Comparison of ENCODE assay signal across 8 mouse cellular contexts in genomic region chr10:75106940-75107381, GRCm38 (mm10). TPM values are rescaled to one million over a fixed set of nuclear protein-coding genes. Genes with fewer than 3 reads are reported as not detected.
A peak's percentile ranks its signal among the peaks of the same experiment; 100 is the strongest.
DNase-seq lines count a peak whose midpoint lies in the region; ATAC-seq lines count a peak whose summit lies in the region.

No protein-coding gene starts in this region.

- H3K4me1 ChIP-seq in heart, embryonic 11.5 days (ENCODE audit: control insufficient read depth, insufficient read depth, low read length) = peaks cover 39% of the 10 kb centered on the region
- peaks cover 8% of the 10 kb centered on the region; the same call in 1 of the 2 replicates for H3K4me1 ChIP-seq in hindbrain, embryonic 11.5 days (replicated peaks; ENCODE audit: control insufficient read depth, insufficient read depth, low read length)
- peaks cover 36% of the 10 kb centered on the region for H3K4me1 ChIP-seq in midbrain, embryonic 12.5 days

- H3K4me3 ChIP-seq in heart, embryonic 11.5 days (ENCODE audit: low read depth, low read length) = no peak overlapping the region
- H3K4me3 ChIP-seq in hindbrain, embryonic 11.5 days (ENCODE audit: low read depth, low read length) = no peak overlapping the region
- no peak overlapping the region for H3K4me3 ChIP-seq in midbrain, embryonic 12.5 days

- DNase-seq in heart, postnatal 36 days = no peak
- DNase-seq in brain, adult 2 months (ENCODE audit: low read depth, low spot score) = peak; percentile 72
- DNase-seq in hindbrain, embryonic 11.5 days (ENCODE audit: low spot score) = no peak
- no peak for DNase-seq in spleen, adult 12 weeks (ENCODE audit: low spot score)
- DNase-seq in Muller cell, postnatal 12 days (ENCODE audit: inconsistent ontology term) = no peak
- DNase-seq in c-Kit-positive CD71-positive TER-119-positive erythroid progenitor cells, embryonic 14.5 days (ENCODE audit: low spot score) = no peak

- H3K9ac ChIP-seq in heart, embryonic 11.5 days (ENCODE audit: low read depth, low read length) = no peak overlapping the region
- no peak overlapping the region for H3K9ac ChIP-seq in hindbrain, embryonic 11.5 days (ENCODE audit: low read depth, low read length)
- no peak overlapping the region for H3K9ac ChIP-seq in midbrain, embryonic 12.5 days (replicated peaks)

- peak overlapping the region; percentile 7 for H3K27ac ChIP-seq in heart, embryonic 11.5 days (ENCODE audit: low read depth, low read length)
- H3K27ac ChIP-seq in hindbrain, embryonic 11.5 days (ENCODE audit: low read depth, low read length) = peak overlapping the region; percentile 4; the same call in 1 of the 2 replicates
- H3K27ac ChIP-seq in midbrain, embryonic 12.5 days (replicated peaks) = peak overlapping the region; percentile 66

- no peaks in the 10 kb centered on the region for H3K36me3 ChIP-seq in heart, embryonic 11.5 days (ENCODE audit: control insufficient read depth, insufficient read depth, low read length)
- H3K36me3 ChIP-seq in hindbrain, embryonic 11.5 days (ENCODE audit: control insufficient read depth, insufficient read depth, low read length) = no peaks in the 10 kb centered on the region
- no peaks in the 10 kb centered on the region for H3K36me3 ChIP-seq in midbrain, embryonic 12.5 days

- ATAC-seq in heart, embryonic 11.5 days (replicated peaks; ENCODE audit: insufficient number of reproducible peaks, low FRiP score, low TSS enrichment) = peak; percentile 31; the same call in 1 of the 2 replicates
- ATAC-seq in hindbrain, embryonic 11.5 days (ENCODE audit: low FRiP score) = no peak
- peak; percentile 39; the same call in 1 of the 2 replicates for ATAC-seq in midbrain, embryonic 12.5 days (ENCODE audit: low FRiP score, low read depth)

- H3K27me3 ChIP-seq in heart, embryonic 11.5 days (ENCODE audit: control insufficient read depth, insufficient read depth, low read length) = peaks cover 3% of the 10 kb centered on the region; the same call in 1 of the 2 replicates
- no peaks in the 10 kb centered on the region for H3K27me3 ChIP-seq in hindbrain, embryonic 11.5 days (ENCODE audit: control insufficient read depth, insufficient read depth, low read length)
- no peaks in the 10 kb centered on the region for H3K27me3 ChIP-seq in midbrain, embryonic 12.5 days

- 16% methylated on average over 5 of the region's 5 CpGs for WGBS in heart, embryonic 11.5 days (ENCODE audit: insufficient replicate concordance)
- 28% methylated on average over 5 of the region's 5 CpGs for WGBS in hindbrain, embryonic 11.5 days
- WGBS in midbrain, embryonic 12.5 days = 11% methylated on average over 5 of the region's 5 CpGs

- intact Hi-C loops in heart, postnatal 36 days (cut with DNase I) = no loop called here

- H3K9me3 ChIP-seq in heart, embryonic 11.5 days (replicated peaks; ENCODE audit: control insufficient read depth, low read length) = no peaks in the 10 kb centered on the region
- no peaks in the 10 kb centered on the region for H3K9me3 ChIP-seq in hindbrain, embryonic 11.5 days (ENCODE audit: control insufficient read depth, low read length)
- no peaks in the 10 kb centered on the region for H3K9me3 ChIP-seq in midbrain, embryonic 12.5 days

- no peak overlapping the region for H3K4me2 ChIP-seq in heart, embryonic 11.5 days
- no peak overlapping the region for H3K4me2 ChIP-seq in hindbrain, embryonic 11.5 days (replicated peaks; ENCODE audit: low read depth, low read length)
- no peak overlapping the region for H3K4me2 ChIP-seq in midbrain, embryonic 12.5 days (replicated peaks)

RNA-seq across cellular contexts. Expression of gene Bcr, which starts 46.6 kb away (rescaled TPM):
- polyA plus RNA-seq in heart, embryonic 11.5 days (2014; fragmentation: Nextera tagmentation; extraction: Ambion mirVana) = 26.5 and 31.1 TPM in 2 replicates
- total RNA-seq in heart, postnatal 36 days (2021) = 1 to 10 TPM; 8.3 to 9.1 TPM
- 10.5 and 15.2 TPM in 2 replicates for polyA plus RNA-seq in hindbrain, embryonic 11.5 days (2014; fragmentation: Nextera tagmentation; extraction: Ambion mirVana)
- polyA plus RNA-seq in midbrain, embryonic 12.5 days (2016; fragmentation: Nextera tagmentation; extraction: Ambion mirVana) = 10.8 and 11.7 TPM in 2 replicates

Comparison
In these comparisons a context has a peak if more than half of its experiments do, and no peak if none do; other contexts are left out.
1. H3K27ac ChIP-seq: peak in every context shown above with its lines; median percentile 66 in midbrain, embryonic 12.5 days; 7 in heart, embryonic 11.5 days; 4 in hindbrain, embryonic 11.5 days.